Mouse (Mus musculus) forebrain, embryonic 14.5 days (tissue): Measurements from ENCODE around the gene Gm21983. TPM values are rescaled to one million over a fixed set of nuclear protein-coding genes. Genes with fewer than 3 reads are reported as not detected.

ENCODE experiments used
- ATAC-seq: fragments of 200-750 bp; cut with Nextera tagmentation; 2 replicates; pipeline ENCODE4 v1.8.0; 2017; ENCODE audit warnings: mild to moderate bottlenecking, moderate library complexity
- DNase-seq: peaks from one replicate; pipeline ENCODE4 v3.0.0-alpha.2; 2015; ENCODE audit warnings: low spot score
- H3K27ac ChIP-seq: fragments of 300-500 bp; sonication (generic); 2 replicates; pipeline ENCODE4 v1.5.1; 2014; ENCODE audit warnings: low read depth, mild to moderate bottlenecking, control low read depth, low read length, moderate library complexity
- H3K27me3 ChIP-seq: fragments of 300-500 bp; sonication (generic); replicated peaks from 2 replicates; pipeline ENCODE4 v1.6.1; 2014; ENCODE audit warnings: low read length, control low read depth, mixed read lengths; ENCODE audit not compliant: control insufficient read depth, insufficient read depth
- H3K36me3 ChIP-seq: fragments of 300-500 bp; sonication (generic); 2 replicates; pipeline ENCODE4 v1.6.1; 2014; ENCODE audit warnings: low read length, control low read depth; ENCODE audit not compliant: control insufficient read depth, insufficient read depth
- H3K4me1 ChIP-seq: fragments of 300-500 bp; sonication (generic); 2 replicates; pipeline ENCODE4 v1.6.1; 2014; ENCODE audit warnings: antibody characterized with exemption, low read length, control low read depth; ENCODE audit not compliant: control insufficient read depth, insufficient read depth
- H3K4me2 ChIP-seq: fragments of 300-500 bp; sonication (generic); 2 replicates; pipeline ENCODE4 v1.6.1; 2014; ENCODE audit warnings: mild to moderate bottlenecking, control low read depth, low read length
- H3K4me3 ChIP-seq: fragments of 300-500 bp; sonication (generic); 2 replicates; pipeline ENCODE4 v1.5.1; 2014; ENCODE audit warnings: low read depth, low read length, control low read depth
- H3K9ac ChIP-seq: fragments of 300-500 bp; sonication (generic); 2 replicates; pipeline ENCODE4 v1.6.1; 2014; ENCODE audit warnings: mild to moderate bottlenecking, low read length, control low read depth, moderate library complexity
- H3K9me3 ChIP-seq: fragments of 300-500 bp; sonication (generic); replicated peaks from 2 replicates; pipeline ENCODE4 v1.6.1; 2016; ENCODE audit warnings: low read length, control low read depth, mixed read lengths; ENCODE audit not compliant: control insufficient read depth
- WGBS: fragments of 180-500 bp; shearing (Covaris S2); extraction: QIAGEN DNeasy Blood & Tissue Kit; methylation state at CpG from one replicate; pipeline ENCODE4 v1.1.7; 2014; 5-methylcytosine and 5-hydroxymethylcytosine counted together
- polyA plus RNA-seq: library from polyadenylated mRNA; unstranded; fragments of >200 nt; fragmentation: Nextera tagmentation; extraction: Ambion mirVana; gene quantifications from 2 replicates; pipeline ENCODE4 v1.2.1, GENCODE M21; 2014

The Gm21983 gene
- polyA plus RNA-seq, 1 experiment from 2014 or later, result not detected

GRCm38 (mm10) chr7:27219937-27220336 lies 39.1 kb upstream of the Gm21983 start:
- no peaks in the 10 kb centered on the region for H3K9me3 ChIP-seq
- H3K36me3 ChIP-seq, result peaks cover 37% of the 10 kb centered on the region
- H3K4me2 ChIP-seq, result no peak overlapping the region
- H3K27me3 ChIP-seq, result no peaks in the 10 kb centered on the region
- ATAC-seq (no peak), DNase-seq (no peak)
- 89% methylated on average over 11 of the region's 11 CpGs for WGBS
- no peak overlapping the region for H3K27ac ChIP-seq
- no peak overlapping the region for H3K4me3 ChIP-seq
- H3K9ac ChIP-seq, result no peak overlapping the region
- peaks cover 7% of the 10 kb centered on the region for H3K4me1 ChIP-seq

GRCm38 (mm10) chr7:27218586-27218985 lies 37.7 kb upstream of the Gm21983 start:
- H3K27ac ChIP-seq, result no peak overlapping the region
- WGBS, result 85% methylated on average over 7 of the region's 7 CpGs
- H3K9ac ChIP-seq, result no peak overlapping the region
- H3K9me3 ChIP-seq, result no peaks in the 10 kb centered on the region
- DNase-seq (no peak), ATAC-seq (no peak)
- H3K4me1 ChIP-seq, result no peaks in the 10 kb centered on the region
- H3K27me3 ChIP-seq, result no peaks in the 10 kb centered on the region
- no peak overlapping the region for H3K4me2 ChIP-seq
- no peak overlapping the region for H3K4me3 ChIP-seq
- peaks cover 46% of the 10 kb centered on the region for H3K36me3 ChIP-seq

DNA sequence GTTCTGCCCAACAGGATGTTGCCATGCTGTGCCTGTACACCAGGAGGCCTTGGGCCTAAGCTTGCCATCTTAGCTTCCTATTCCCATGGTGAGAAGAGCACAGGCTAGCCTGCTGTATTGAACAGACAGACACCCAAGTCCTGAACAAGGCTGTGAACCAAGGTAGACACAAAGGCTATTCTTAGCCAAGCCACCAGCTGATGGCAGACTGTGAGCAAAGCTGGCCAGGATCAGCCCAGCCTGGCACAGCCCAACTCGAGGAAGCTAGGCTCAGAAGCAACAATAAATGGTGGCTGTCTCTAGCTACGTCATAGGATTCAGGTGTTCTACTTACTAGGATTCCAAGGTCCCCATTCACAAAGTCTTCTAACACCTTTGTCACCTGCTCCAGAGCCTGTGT lies 31.7 kb upstream of the Gm21983 start:
- Histone ChIP-seq H3K27me3 (no peaks in the 10 kb centered on the region), H3K9me3 (no peaks in the 10 kb centered on the region), H3K4me2 (no peak overlapping the region), H3K4me3 (no peak overlapping the region), H3K27ac (no peak overlapping the region), H3K9ac (no peak overlapping the region), H3K36me3 (peaks cover 83% of the 10 kb centered on the region), H3K4me1 (no peaks in the 10 kb centered on the region)
- WGBS, result 93% methylated on average over 2 of the region's 2 CpGs
- no peak for DNase-seq
- no peak for ATAC-seq

DNA sequence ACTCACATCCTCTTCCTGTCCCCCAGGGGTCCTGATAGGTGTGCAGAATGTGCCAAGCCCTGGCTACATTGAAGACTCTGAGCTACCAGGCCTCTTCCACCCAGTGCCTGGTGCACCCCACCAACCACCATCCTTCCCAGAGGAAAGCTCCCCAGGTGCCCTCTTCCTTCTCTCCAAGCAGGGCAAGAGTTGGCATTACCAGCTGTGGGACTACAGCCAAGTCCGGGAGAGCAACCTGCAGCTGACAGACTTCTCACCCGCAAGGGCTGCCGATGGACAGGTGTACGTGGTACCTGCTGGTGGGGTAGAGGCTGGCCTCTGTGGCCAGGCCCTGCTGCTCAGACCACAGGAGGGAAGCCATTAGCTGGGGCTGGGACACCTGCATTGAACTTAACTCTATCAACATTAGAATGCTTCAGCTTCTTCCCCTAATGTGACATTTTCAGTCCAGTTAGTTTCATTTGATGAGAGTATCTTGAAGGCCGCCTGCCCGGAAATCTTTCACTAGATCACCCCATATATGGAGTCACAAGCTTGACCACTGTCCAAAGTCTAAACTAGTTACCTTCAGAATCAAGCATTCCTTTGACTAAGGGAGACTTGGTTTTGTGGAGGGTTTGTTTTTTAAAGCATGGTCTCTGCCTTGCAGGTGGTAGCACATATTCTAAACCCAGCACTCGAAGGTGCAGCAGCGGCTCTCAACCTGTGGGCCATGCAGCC lies 23.0 kb upstream of the Gm21983 start:
- H3K36me3 ChIP-seq, result peaks cover 47% of the 10 kb centered on the region
- WGBS, result 95% methylated on average over 8 of the region's 8 CpGs
- no peak for ATAC-seq

DNA sequence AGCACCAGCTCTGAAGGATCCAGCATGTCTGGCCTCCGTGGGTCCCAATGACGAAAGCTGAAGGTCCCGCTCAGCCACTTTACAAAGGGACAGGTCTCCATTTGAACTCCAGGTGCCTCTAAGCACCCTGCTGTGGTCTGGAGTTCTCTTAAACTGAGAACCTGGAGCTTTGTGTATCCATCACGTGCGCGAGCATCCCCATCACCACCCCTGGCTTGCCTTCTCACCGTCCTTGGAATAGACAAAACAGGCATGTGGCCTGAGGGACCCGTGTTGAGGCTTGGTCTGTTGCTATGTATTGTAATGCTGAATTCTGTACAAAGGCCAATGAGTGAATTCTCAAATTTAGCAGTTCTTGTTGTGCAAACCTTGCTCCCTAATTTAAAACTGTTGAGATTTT lies 17.9 kb upstream of the Gm21983 start:
- Histone ChIP-seq H3K36me3 (peaks cover 29% of the 10 kb centered on the region), H3K4me1 (peaks cover 11% of the 10 kb centered on the region), H3K27me3 (no peaks in the 10 kb centered on the region), H3K27ac (no peak overlapping the region), H3K4me2 (no peak overlapping the region), H3K4me3 (no peak overlapping the region), H3K9me3 (no peaks in the 10 kb centered on the region), H3K9ac (no peak overlapping the region)
- DNase-seq (no peak), ATAC-seq (no peak)
- WGBS, result 91% methylated on average over 8 of the region's 8 CpGs

More for the DNA sequence above, 23.0 kb upstream of the Gm21983 start:
- Histone ChIP-seq H3K9me3 (no peaks in the 10 kb centered on the region), H3K27me3 (no peaks in the 10 kb centered on the region), H3K4me2 (no peak overlapping the region), H3K4me3 (no peak overlapping the region), H3K4me1 (no peaks in the 10 kb centered on the region), H3K9ac (no peak overlapping the region), H3K27ac (no peak overlapping the region)
- DNase-seq, result no peak

DNA sequence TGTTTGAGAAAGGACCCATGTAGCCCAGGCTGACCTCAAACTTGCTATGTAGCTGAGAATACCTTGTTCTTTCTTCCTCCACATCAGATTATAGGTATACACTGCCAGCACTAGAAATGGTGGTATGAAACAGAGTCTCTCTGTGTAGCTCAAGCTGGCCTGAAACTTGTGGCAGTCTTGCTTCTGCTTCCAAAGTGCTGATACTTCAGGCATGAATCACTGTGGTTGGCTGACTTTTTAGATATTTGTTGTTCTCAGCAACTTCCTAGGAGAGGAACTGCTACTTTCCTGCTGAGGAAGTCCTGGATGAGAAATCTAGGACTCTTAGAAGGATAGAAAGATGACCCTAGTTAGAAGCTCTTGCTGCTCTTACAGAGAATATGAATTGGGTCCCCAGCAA lies 17.5 kb upstream of the Gm21983 start:
- DNase-seq (no peak), ATAC-seq (no peak)
- Histone ChIP-seq H3K9me3 (no peaks in the 10 kb centered on the region), H3K36me3 (peaks cover 29% of the 10 kb centered on the region), H3K4me1 (peaks cover 11% of the 10 kb centered on the region), H3K27ac (no peak overlapping the region), H3K4me3 (no peak overlapping the region), H3K27me3 (no peaks in the 10 kb centered on the region), H3K9ac (no peak overlapping the region), H3K4me2 (no peak overlapping the region)

DNA sequence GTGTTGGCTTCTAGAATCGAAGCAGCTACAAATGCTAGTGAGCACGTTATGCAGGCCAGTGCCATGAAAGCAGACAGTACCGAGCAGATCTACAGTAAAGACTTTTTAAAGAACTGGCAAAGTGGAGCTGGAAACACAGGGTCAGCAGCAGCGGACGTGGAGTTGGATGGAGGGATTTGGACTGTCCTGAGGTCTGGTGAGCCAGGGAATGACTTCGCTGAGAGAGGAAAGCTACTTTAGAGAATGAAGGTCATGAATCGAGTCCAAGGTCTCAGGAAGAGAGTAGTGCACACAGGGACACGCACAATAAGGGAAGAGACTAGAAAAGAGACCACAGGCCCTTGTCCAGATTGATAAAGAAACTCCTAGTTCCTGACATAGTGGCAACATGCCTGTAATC lies 16.7 kb upstream of the Gm21983 start:
- Histone ChIP-seq H3K27me3 (no peaks in the 10 kb centered on the region), H3K4me3 (no peak overlapping the region), H3K4me2 (no peak overlapping the region), H3K36me3 (peaks cover 29% of the 10 kb centered on the region), H3K27ac (no peak overlapping the region), H3K9ac (no peak overlapping the region), H3K4me1 (peaks cover 11% of the 10 kb centered on the region), H3K9me3 (no peaks in the 10 kb centered on the region)
- no peak for ATAC-seq
- DNase-seq, result no peak
- 90% methylated on average over 8 of the region's 8 CpGs for WGBS

- ATAC-seq (no peak), DNase-seq (no peak)
- no peak overlapping the region for H3K9ac ChIP-seq
- no peak overlapping the region for H3K4me3 ChIP-seq
- no peak overlapping the region for H3K27ac ChIP-seq
- H3K4me2 ChIP-seq, result no peak overlapping the region
- no peaks in the 10 kb centered on the region for H3K27me3 ChIP-seq
- peaks cover 30% of the 10 kb centered on the region for H3K36me3 ChIP-seq
- WGBS, result 85% methylated on average over 3 of the region's 3 CpGs
- no peaks in the 10 kb centered on the region for H3K9me3 ChIP-seq
- peaks cover 11% of the 10 kb centered on the region for H3K4me1 ChIP-seq
These were observed 16.2 kb upstream of the Gm21983 start for GRCm38 (mm10) chr7:27197136-27197535.

DNA sequence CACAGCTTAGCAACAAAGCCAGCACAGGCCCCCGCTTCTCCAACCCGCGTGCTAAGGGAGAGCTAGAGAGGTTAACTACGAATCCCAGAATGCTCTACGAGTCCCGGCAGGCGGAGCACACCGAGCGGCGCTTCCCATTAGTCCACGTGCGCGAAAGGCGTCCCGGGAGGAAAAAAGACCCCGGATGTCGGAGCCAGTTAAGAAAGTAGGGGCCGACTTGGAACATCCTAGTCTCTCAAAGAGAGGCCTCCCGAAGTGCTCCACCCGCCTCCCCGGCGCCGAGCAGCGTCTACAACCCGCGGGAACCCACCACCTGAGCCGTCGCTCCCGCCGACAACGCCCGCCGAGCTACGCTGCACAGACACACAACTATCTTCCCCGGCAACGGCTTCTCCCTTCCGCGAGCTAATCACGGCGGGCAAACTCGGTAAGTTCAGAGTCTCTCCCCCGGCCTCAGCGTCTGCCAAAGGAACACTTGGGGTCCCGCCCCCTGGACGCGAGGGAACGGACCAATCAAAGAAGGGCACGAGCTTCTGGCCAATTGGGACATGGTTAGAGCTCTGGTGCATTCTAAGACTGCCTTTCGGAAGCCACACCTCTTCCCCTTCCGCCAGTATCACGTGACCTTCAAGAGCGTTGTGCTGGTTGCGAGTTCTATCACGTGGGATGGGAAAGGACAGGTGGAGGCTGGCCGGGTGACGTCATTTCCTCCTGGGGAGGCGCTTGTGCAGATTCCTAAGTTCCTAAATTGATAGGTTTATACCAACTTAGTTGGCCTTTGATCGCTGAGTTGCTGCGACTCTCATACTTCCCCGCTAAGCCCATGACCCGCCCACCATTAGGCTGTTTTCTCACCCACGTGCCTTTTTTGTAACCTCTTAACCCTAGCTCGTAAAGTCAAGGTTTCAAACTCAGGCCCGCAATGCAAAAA lies 15.1 kb upstream of the Gm21983 start, which contains the start of the genes BC024978 and Snrpa:
TSS of gene BC024978 (plus strand) at position 101 of the 931 bp plus-strand sequence.
TSS of gene Snrpa (minus strand) at position 591 of the 931 bp plus-strand sequence.
- Histone ChIP-seq H3K27me3 (no peaks in the 10 kb centered on the region), H3K36me3 (peaks cover 41% of the 10 kb centered on the region), H3K27ac (peak within 1 kb of the TSS; percentile 97), H3K4me3 (peak within 1 kb of the TSS; percentile 83), H3K9ac (peak within 1 kb of the TSS; percentile 90), H3K4me1 (peaks cover 11% of the 10 kb centered on the region), H3K9me3 (no peaks in the 10 kb centered on the region), H3K4me2 (peak within 1 kb of the TSS; percentile 92)
- DNase-seq, result peak; percentile 100
- WGBS, result 1% methylated on average over 64 of the region's 64 CpGs
- peak; percentile 99 for ATAC-seq
